In the genomic region with DNA sequence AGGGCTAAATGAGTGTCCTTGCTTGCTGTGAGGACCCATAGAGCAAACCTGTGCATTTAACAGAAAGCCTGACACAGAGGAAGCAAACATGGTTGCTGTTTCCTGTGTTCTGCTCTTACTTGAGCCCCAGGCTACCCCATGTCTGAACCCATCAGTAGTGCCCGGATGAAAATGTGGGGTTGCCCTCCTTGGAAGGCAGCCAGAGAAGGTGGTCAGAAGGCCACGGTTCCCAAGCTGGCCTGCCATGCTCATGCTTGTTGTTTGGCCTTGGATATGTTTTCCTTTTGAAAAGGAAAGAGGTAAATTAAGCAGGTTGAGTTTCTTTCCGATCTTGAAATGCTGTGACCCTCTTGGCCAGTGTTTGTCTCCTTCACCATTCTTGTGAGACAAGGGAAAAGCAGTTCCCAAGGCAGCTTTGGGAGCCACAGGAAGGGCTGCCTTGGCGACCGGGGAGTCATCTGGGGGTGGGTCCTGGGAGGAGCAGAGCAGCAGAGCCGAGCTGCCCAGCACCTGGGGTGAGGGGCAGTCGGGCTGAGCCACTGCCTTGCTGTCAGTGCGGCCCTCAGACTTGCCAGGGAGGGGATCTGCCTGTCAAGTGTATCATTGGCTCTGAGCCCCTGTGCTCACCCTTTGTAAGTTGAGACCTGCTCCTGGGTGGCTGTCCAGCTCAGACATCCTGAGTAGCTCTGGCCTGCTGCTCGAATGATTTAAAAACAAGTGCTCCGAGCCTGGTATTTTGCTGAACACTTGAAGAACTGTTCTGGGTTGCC, we compare ENCODE assay signal across 8 mouse cellular contexts. TPM values are rescaled to one million over a fixed set of nuclear protein-coding genes. Genes with fewer than 3 reads are reported as not detected.
DNase-seq lines count a peak whose midpoint lies in the region; ATAC-seq and TF ChIP-seq lines count a peak whose summit lies in the region.

No protein-coding gene starts in this region.

- 8% methylated on average over 10 of the region's 10 CpGs for WGBS in heart, embryonic 11.5 days (ENCODE audit: insufficient replicate concordance)
- 20% methylated on average over 10 of the region's 10 CpGs for WGBS in forebrain, embryonic 11.5 days
- 16% methylated on average over 10 of the region's 10 CpGs for WGBS in limb, embryonic 13.5 days
- 12% methylated on average over 10 of the region's 10 CpGs for WGBS in stomach, embryonic 14.5 days

- H3K9ac ChIP-seq in heart, embryonic 11.5 days (ENCODE audit: low read depth, low read length): peak overlapping the region; percentile 50; the same call in 1 of the 2 replicates
- H3K9ac ChIP-seq in forebrain, embryonic 11.5 days (ENCODE audit: low read length): no peak overlapping the region
- peak overlapping the region; percentile 9; the same call in 1 of the 2 replicates for H3K9ac ChIP-seq in limb, embryonic 13.5 days
- no peak overlapping the region for H3K9ac ChIP-seq in stomach, embryonic 14.5 days (replicated peaks; ENCODE audit: low read depth, low read length)

- no peaks in the 10 kb centered on the region for H3K9me3 ChIP-seq in heart, embryonic 11.5 days (replicated peaks; ENCODE audit: control insufficient read depth, low read length)
- no peaks in the 10 kb centered on the region for H3K9me3 ChIP-seq in E14TG2a.4 (ENCODE audit: low read length)
- no peaks in the 10 kb centered on the region for H3K9me3 ChIP-seq in forebrain, embryonic 11.5 days (ENCODE audit: control insufficient read depth, low read length)
- no peaks in the 10 kb centered on the region for H3K9me3 ChIP-seq in limb, embryonic 13.5 days
- no peaks in the 10 kb centered on the region for H3K9me3 ChIP-seq in stomach, embryonic 14.5 days (ENCODE audit: control insufficient read depth, low read depth, low read length)

- intact Hi-C loops in heart, postnatal 36 days (cut with DNase I): no loop called here

- H3K4me3 ChIP-seq in heart, embryonic 11.5 days (ENCODE audit: low read depth, low read length): no peak overlapping the region
- H3K4me3 ChIP-seq in E14TG2a.4 (replicated peaks; ENCODE audit: low read length): peak overlapping the region; percentile 46
- no peak overlapping the region for H3K4me3 ChIP-seq in forebrain, embryonic 11.5 days (ENCODE audit: low read depth, low read length)
- no peak overlapping the region for H3K4me3 ChIP-seq in limb, embryonic 13.5 days
- no peak overlapping the region for H3K4me3 ChIP-seq in stomach, embryonic 14.5 days (ENCODE audit: low read depth, low read length)

- peak overlapping the region; percentile 81 for H3K27ac ChIP-seq in heart, embryonic 11.5 days (ENCODE audit: low read depth, low read length)
- H3K27ac ChIP-seq in forebrain, embryonic 11.5 days (ENCODE audit: low read depth, low read length): peak overlapping the region; percentile 38; the same call in 1 of the 2 replicates
- H3K27ac ChIP-seq in limb, embryonic 13.5 days: peak overlapping the region; percentile 33; the same call in 1 of the 2 replicates
- H3K27ac ChIP-seq in stomach, embryonic 14.5 days (ENCODE audit: low read length): peak overlapping the region; percentile 56

- H3K4me2 ChIP-seq in heart, embryonic 11.5 days: peak overlapping the region; percentile 29
- no peak overlapping the region for H3K4me2 ChIP-seq in forebrain, embryonic 11.5 days (ENCODE audit: low read depth, low read length, severe bottlenecking)
- H3K4me2 ChIP-seq in limb, embryonic 13.5 days (replicated peaks): no peak overlapping the region
- H3K4me2 ChIP-seq in stomach, embryonic 14.5 days (replicated peaks; ENCODE audit: low read depth, low read length): no peak overlapping the region

- H3K4me1 ChIP-seq in heart, embryonic 11.5 days (ENCODE audit: control insufficient read depth, insufficient read depth, low read length): peaks cover 29% of the 10 kb centered on the region
- peaks cover 77% of the 10 kb centered on the region for H3K4me1 ChIP-seq in E14TG2a.4 (replicated peaks; ENCODE audit: low read depth, low read length)
- 0 out of 2 replicates have a peak, but pooled peaks cover 5% of the 10 kb centered on the region for H3K4me1 ChIP-seq in forebrain, embryonic 11.5 days (replicated peaks; ENCODE audit: control insufficient read depth, insufficient read depth, low read length)
- peaks cover 26% of the 10 kb centered on the region for H3K4me1 ChIP-seq in limb, embryonic 13.5 days
- H3K4me1 ChIP-seq in stomach, embryonic 14.5 days (ENCODE audit: control insufficient read depth, insufficient read depth, low read length): peaks cover 23% of the 10 kb centered on the region

- peaks cover 10% of the 10 kb centered on the region for H3K36me3 ChIP-seq in heart, embryonic 11.5 days (ENCODE audit: control insufficient read depth, insufficient read depth, low read length)
- peaks cover 38% of the 10 kb centered on the region for H3K36me3 ChIP-seq in E14TG2a.4 (ENCODE audit: insufficient read depth, low read length)
- H3K36me3 ChIP-seq in forebrain, embryonic 11.5 days (ENCODE audit: control insufficient read depth, insufficient read depth, low read length): no peaks in the 10 kb centered on the region; the same call in 1 of the 2 replicates
- peaks cover 50% of the 10 kb centered on the region for H3K36me3 ChIP-seq in limb, embryonic 13.5 days
- peaks cover 17% of the 10 kb centered on the region for H3K36me3 ChIP-seq in stomach, embryonic 14.5 days (ENCODE audit: control insufficient read depth, insufficient read depth, low read length)

- no peak for DNase-seq in heart, postnatal 36 days
- DNase-seq in forebrain, embryonic 11.5 days (ENCODE audit: low spot score): no peak
- DNase-seq in cerebellum, adult 11-12 months: no peak

- no peak for TF ChIP-seq CTCF in E14TG2a.4 (conservative IDR thresholded peaks at IDR 0.05; ENCODE audit: low read length)

- H3K27me3 ChIP-seq in heart, embryonic 11.5 days (ENCODE audit: control insufficient read depth, insufficient read depth, low read length): no peaks in the 10 kb centered on the region
- no peaks in the 10 kb centered on the region for H3K27me3 ChIP-seq in E14TG2a.4 (ENCODE audit: insufficient read depth, low read length)
- H3K27me3 ChIP-seq in forebrain, embryonic 11.5 days (ENCODE audit: control insufficient read depth, insufficient read depth, low read length): no peaks in the 10 kb centered on the region
- no peaks in the 10 kb centered on the region for H3K27me3 ChIP-seq in limb, embryonic 13.5 days
- no peaks in the 10 kb centered on the region for H3K27me3 ChIP-seq in stomach, embryonic 14.5 days (ENCODE audit: control insufficient read depth, insufficient read depth, low read length)

- peak; percentile 55; the same call in 1 of the 2 replicates for ATAC-seq in heart, embryonic 11.5 days (replicated peaks; ENCODE audit: insufficient number of reproducible peaks, low FRiP score, low TSS enrichment)
- no peak for ATAC-seq in forebrain, embryonic 11.5 days (replicated peaks; ENCODE audit: low FRiP score)
- ATAC-seq in limb, embryonic 13.5 days (ENCODE audit: low FRiP score, low read depth): no peak
- ATAC-seq in stomach, embryonic 14.5 days (ENCODE audit: insufficient number of reproducible peaks, insufficient read depth, low FRiP score, low read depth): peak; percentile 42; the same call in 1 of the 2 replicates
- no peak for ATAC-seq in cerebellum, adult (ENCODE audit: insufficient number of reproducible peaks, low FRiP score, low TSS enrichment)

RNA-seq across cellular contexts. Expression of a gene that starts 30.0 kb away (rescaled TPM):
- polyA plus RNA-seq in heart, embryonic 11.5 days (2014; fragmentation: Nextera tagmentation; extraction: Ambion mirVana): 18.0 and 18.6 TPM in 2 replicates
- 10 to 100 TPM; 38.7 to 40.0 TPM for total RNA-seq in heart, postnatal 36 days (2021)
- polyA plus RNA-seq in forebrain, embryonic 11.5 days (2014; fragmentation: Nextera tagmentation; extraction: Ambion mirVana): 30.7 and 39.5 TPM in 2 replicates
- polyA plus RNA-seq in limb, embryonic 13.5 days (2015; fragmentation: Nextera tagmentation; extraction: Ambion mirVana): 13.6 and 14.2 TPM in 2 replicates
- 22.3 and 23.5 TPM in 2 replicates for polyA plus RNA-seq in stomach, embryonic 14.5 days (2014; fragmentation: Nextera tagmentation; extraction: Ambion mirVana)

Comparison
In these comparisons a context has a peak if more than half of its experiments do, and no peak if none do; other contexts are left out.
1. ATAC-seq: peak in heart, embryonic 11.5 days (single experiment) and stomach, embryonic 14.5 days (single experiment); none in forebrain, embryonic 11.5 days (single experiment), limb, embryonic 13.5 days (single experiment) and cerebellum, adult (single experiment).
2. H3K9ac ChIP-seq: peak in heart, embryonic 11.5 days (single experiment) and limb, embryonic 13.5 days (single experiment); none in forebrain, embryonic 11.5 days (single experiment) and stomach, embryonic 14.5 days (single experiment).
3. Peak in every context shown above with its lines, with median percentiles within 50 percentile points of each other: H3K27ac ChIP-seq.